Mouse (Mus musculus): ENCODE measurements around the gene Tnfrsf17.
"Not testable (repeated sequence)": the region's sequence is repeated elsewhere in the genome, so short reads cannot be mapped to it uniquely, and the experiment has no call there.

Gene Tnfrsf17

DNA sequence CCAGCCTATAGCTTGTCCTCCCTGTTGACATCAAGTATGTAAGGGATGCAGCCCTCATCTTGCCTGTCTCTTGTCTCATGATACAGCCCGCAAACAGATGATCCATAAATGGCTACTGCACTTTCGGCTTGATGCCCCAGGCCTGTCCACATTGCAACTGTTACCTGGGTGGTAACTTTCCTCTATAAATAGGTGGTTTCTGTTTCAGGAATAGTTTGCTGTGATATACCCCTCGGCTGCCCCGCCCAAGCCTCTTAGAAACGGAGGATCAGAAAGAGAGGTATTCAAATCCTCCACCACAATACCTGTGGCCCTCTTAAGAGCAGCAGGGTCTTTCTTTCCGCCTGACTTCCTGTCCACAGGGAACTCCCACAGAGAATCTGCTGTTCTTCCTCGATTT lies at the start of gene Tnfrsf17:
Tnfrsf17 (plus strand) TSS at position 301 of the 400 bp plus-strand sequence.
- DNase-seq, result no peak

DNA sequence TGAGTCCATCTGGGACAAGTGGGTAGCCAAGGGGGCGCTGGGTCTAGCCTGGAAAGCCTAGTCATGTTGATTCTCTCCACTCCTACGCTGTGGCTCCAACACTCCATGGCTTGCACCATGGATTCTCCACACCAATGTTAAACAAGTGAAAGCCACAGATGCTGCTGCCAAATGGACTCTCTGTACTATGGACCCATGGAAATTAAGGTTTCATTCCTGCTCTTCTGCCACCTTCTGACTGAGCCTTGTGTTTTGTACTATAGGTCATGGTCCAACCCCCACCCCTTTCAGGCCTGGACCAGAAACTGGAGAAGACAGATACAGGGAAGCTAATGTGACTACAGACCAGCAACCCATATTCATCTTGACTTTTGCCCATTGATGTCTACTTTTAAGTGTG lies 47.1 kb upstream of the Tnfrsf17 start:
- DNase-seq, result no peak

DNA sequence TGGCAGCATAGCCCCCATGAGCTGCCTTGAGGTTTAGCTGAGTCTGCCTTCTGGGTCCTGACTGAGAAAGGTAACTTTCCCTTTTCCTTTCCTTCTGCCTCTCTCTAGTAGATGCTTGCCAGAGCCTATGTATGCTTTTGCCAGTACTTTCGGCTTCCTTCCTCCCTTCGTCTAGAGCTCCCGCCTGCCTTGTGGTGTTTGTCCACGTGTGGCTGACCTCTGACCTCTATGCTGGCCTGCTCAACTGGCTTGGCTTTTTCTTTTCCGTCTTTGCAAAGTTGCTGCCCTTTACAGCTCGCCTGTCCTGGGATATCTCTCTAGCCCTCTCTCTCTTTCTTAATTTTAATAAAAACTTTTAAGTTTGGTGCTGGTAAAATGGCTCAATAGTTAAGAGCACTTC lies 43.8 kb upstream of the Tnfrsf17 start:
- no peak for DNase-seq

DNA sequence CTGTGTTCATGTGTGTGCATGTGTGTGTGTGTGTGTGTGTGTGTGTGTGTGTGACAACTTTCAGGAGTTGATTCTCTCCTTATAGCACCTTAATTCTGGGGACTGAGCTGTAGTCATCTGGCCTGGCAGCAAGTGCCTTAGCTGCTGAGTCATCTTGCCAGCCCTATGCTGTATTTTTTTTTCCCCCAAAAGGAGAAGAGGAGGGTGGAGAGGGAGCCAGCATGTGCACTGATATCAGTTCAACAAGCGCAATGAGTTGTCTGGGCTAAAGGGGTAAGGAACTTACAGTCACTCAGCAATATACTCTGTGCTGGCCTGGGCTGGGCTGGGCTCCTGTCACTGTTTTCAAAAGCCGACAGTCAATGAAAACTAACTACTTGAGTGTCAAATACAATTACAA lies 43.0 kb upstream of the Tnfrsf17 start:
- peak; percentile 16 for DNase-seq

DNA sequence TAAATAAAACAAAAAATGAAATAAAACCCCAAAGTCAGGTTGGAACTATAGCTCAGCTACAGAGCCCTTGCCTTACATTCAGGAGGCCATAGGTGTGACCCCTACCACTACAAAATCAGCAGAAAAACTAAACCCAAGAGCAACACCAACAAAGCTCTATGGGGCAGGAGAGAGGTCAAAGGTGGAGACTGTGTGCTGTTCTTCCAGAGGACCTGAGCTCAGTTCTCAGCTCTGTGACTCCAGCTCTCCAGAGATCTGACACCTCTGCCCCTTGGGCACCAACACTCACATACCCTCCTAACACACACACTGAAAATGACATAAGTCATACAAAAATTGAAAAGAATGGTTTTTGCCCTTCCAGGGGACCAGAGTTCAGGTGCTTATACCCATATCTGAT lies 42.5 kb upstream of the Tnfrsf17 start:
- DNase-seq, result no peak

DNA sequence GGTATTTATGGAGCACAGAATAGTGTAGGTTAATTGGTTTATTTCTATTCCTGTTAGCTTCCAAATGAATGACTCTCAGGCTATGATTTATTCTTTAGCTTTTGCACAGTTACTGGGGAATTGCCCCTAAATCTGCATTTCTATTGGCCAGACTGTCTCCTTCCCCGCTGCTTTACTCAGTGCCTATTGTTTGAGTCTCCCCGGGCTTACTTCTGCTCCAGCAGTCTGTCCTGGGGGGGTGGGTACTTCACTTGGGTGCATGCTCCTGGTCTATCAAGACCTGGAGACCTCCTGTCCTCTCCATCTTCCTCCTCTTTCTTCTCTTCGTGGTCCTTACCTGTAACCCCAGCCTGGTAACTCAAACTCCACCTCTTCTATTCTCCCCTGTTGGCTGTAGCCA lies 36.7 kb upstream of the Tnfrsf17 start:
- no peak for DNase-seq

DNA sequence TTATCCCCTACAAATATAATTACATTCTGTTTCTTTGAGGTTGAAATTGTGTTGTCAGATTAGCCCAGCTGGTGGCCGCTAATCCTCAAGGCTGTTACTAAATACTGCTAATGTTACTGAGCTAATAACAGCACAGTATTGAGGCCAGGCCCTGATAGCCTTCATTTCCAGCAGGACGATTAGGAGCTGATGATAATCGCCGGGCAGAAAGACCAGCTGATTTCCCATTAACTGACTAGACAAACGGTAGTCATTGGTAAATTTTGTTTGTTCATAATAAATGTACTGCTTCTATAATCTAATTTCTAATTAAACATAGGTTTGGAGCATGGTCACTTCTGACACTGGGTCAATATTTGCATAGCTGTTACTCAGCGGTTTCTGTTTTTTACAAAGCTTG lies 34.8 kb upstream of the Tnfrsf17 start:
- DNase-seq, result no peak

DNA sequence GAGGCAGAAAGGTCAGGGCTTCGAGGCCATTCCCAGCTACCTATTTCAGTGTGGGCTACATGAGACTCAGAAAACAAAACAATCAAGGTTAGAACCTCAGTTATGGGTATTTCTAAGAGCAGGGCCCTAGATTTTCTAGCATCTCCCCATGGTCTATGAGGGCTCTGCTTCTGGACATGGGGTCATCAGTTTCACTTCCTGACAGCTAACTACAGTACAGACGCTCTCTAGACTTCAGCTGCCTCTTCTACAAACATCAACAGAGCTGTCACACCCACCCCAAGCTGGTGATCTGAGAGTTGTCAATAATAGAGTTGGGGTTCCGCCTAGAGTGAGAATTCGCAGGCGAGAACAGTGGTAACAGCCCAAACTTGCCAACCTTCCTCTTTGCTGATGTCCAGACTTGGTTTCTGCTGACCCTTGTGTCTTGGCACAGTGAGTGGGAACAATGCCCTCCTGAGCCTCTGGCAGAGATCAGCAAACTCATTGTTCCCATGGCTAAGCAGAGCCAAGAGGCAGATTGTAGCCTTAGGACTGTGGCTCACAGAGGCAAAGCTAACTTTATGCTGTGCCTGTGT lies 30.9 kb upstream of the Tnfrsf17 start:
- DNase-seq, result peak; percentile 15

GRCm38 (mm10) chr16:11284881-11285280 lies 28.7 kb upstream of the Tnfrsf17 start:
- DNase-seq, result no peak

GRCm38 (mm10) chr16:11285949-11286348 lies 27.7 kb upstream of the Tnfrsf17 start:
- no peak for DNase-seq

- not testable (repeated sequence) for DNase-seq
These were observed 24.7 kb upstream of the Tnfrsf17 start for GRCm38 (mm10) chr16:11288873-11289272.

DNA sequence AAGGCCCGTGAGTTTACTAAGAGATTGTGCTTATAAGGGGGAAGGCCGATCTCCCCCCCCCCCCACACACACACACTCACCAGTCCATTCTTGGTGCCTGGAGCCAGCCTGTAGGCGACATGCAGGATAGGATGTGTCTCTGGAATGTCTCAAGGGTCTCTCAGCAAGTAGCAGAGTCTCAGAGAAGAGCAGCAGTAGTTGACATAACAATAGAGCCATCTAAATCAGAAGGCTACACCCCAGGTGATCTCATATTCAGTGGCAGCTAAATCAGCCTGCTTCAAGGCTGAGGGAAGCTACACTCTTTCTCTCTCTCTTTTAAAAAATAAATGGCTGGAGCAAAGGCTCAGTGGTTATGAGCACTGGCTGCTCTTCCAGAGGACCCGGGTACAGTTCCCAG lies 18.0 kb upstream of the Tnfrsf17 start:
- DNase-seq, result not testable (repeated sequence)

- not testable (repeated sequence) for DNase-seq
These were observed 15.9 kb upstream of the Tnfrsf17 start for GRCm38 (mm10) chr16:11297700-11298099.

- no peak for DNase-seq
These were observed 9.9 kb upstream of the Tnfrsf17 start for GRCm38 (mm10) chr16:11303741-11304140.

DNA sequence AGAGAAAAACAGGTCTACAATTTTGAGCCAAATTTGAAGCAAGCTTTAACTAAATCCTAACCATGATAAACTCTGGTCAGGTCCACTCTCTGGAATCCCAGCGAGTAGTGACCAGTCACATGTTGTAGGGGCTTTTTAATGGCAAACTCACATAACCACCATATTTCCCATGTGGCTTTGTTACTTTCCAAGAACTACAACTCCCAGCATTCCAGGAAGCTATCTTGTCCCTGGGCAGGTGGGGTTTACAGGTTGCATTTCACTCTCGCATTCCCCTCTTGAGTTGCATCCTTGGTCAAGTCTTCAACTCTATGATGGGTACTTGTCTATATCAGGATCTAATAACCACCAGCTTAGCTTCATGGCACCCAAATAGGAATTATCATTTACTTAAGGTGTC lies 8.1 kb upstream of the Tnfrsf17 start:
- DNase-seq, result no peak

DNA sequence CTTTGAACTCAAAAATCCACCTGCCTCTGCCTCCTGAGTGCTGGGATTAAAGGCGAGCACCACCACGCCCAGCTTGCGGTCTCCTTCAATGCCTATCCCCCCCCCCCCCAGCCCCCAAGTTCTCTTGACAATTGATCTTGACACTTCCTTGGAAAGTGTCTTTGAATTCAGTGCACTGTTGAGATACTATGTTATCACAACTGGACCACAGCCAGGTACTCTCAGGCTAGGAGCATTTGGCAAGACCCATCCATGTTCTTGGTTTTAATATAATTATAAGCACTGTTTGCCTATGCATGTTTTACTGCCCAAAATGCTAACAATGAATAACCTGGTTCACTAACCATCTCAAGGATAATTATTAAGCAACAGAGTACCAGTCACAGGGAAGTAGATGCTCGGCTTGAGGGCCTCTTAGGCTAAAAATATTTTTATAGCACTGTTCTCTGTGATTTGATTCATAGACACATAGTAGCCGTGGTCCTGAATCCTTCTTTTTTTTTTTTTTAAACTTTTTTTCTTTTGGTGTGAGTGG lies 2.2 kb downstream of the Tnfrsf17 start:
- no peak for DNase-seq

GRCm38 (mm10) chr16:11316748-11317147 lies 3.1 kb downstream of the Tnfrsf17 start:
- DNase-seq, result no peak

DNA sequence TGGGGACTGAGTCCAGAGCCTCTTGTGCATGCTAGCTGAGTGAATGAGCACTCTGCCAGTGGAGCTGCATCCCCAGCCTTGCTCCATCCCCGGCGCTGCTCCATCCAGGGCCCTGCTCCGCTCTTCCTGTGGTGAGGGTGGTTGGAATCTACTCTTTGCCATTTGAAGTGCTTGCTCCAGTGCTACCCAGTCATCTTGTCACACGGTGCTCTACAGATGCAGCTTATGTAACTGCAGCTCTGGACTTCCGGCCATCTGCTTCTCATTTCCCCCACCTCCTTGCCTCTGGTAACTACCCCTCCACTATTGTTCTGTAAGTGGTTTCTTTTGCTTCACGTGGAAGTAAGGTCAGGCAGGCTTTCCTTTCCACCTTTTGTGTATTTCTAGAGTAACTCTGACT lies 3.7 kb downstream of the Tnfrsf17 start:
- no peak for DNase-seq

- DNase-seq, result peak; percentile 98
These were observed 9.1 kb downstream of the Tnfrsf17 start, which contains the start of gene Snx29 for GRCm38 (mm10) chr16:11322409-11323323. TSS of gene Snx29 (plus strand) at chr16:11322908.

DNA sequence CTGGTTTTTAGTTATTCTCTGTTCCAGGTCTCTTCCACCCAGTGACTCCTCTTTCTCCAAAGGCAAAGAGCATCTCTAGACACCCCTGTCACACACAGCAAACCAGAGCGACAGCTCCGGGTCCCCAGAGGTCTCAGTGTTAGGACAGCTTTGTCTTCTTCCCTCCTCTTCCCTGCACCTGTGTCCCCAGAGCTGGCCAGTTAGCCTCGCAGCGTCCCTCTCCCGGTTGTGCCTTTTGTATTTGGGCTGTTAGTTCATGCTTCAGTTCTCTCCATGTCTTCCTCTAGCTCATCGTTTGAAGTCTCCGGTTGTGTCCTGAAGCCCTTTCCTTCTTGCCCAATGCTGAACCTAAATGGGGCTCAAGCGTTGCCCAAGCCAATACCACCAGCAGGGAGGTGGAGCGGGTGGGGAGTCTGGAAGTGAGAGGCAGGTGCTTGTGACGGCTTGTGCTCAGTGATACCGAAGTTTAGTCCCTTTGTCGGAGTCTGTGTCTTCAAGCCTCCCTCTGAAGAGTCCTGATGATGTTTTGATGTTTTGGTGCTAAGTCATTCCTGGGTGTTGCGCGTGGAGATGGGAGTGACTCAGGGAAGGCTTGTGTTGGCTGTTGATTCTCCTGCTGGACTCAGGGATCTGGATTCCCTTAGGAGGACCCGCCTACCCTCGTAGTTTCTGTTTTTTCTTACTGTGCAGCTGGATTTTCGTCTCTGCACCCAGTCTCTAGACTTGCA lies 9.9 kb downstream of the Tnfrsf17 start:
- DNase-seq, result peak; percentile 21

- no peak for DNase-seq
These were observed 16.6 kb downstream of the Tnfrsf17 start for GRCm38 (mm10) chr16:11330081-11330800.

DNA sequence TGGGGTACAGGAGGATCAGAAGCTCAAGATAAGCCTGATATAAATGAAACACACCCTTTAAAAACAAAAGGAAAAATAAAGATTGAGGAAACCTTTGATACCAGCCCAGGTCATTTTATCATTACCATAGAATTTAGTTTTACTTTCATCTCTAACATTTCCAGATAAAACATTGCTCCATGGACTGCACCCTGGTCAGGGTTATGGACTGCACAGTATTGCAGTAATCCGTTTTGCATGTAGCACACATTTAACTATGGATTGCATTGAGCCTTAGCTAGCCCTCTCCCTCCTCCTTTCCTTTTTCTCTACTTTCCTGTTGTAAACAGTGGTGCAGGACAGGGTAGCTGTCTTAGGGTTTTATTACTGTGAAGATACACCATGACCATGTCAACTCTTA lies 17.4 kb downstream of the Tnfrsf17 start:
- DNase-seq, result no peak

All from right cerebral cortex, adult 18-20 months (tissue).